Mouse (Mus musculus) neural tube, embryonic 12.5 days (tissue): ENCODE data around the gene Mical3. TPM values are rescaled to one million over a fixed set of nuclear protein-coding genes. Genes with fewer than 3 reads are reported as not detected.

ENCODE experiments used
- ATAC-seq: fragments of 200-750 bp; cut with Nextera tagmentation; 2 replicates; pipeline ENCODE4 v1.8.0; 2017; ENCODE audit warnings: low read depth, mild to moderate bottlenecking, moderate TSS enrichment, moderate library complexity; ENCODE audit not compliant: low FRiP score
- H3K27ac ChIP-seq: fragments of 300-500 bp; sonication (generic); 2 replicates; pipeline ENCODE4 v1.5.1; 2016
- H3K27me3 ChIP-seq: fragments of 300-500 bp; sonication (generic); replicated peaks from 2 replicates; pipeline ENCODE4 v1.6.1; 2016; ENCODE audit warnings: mild to moderate bottlenecking
- H3K36me3 ChIP-seq: fragments of 300-500 bp; sonication (generic); 2 replicates; pipeline ENCODE4 v1.6.1; 2016; ENCODE audit warnings: mild to moderate bottlenecking
- H3K4me1 ChIP-seq: fragments of 300-500 bp; sonication (generic); 2 replicates; pipeline ENCODE4 v1.6.1; 2016
- H3K4me2 ChIP-seq: fragments of 300-500 bp; sonication (generic); replicated peaks from 2 replicates; pipeline ENCODE4 v1.6.1; 2016; ENCODE audit warnings: mild to moderate bottlenecking
- H3K4me3 ChIP-seq: fragments of 300-500 bp; sonication (generic); 2 replicates; pipeline ENCODE4 v1.5.1; 2016
- H3K9ac ChIP-seq: fragments of 300-500 bp; sonication (generic); 2 replicates; pipeline ENCODE4 v1.6.1; 2016; ENCODE audit warnings: mild to moderate bottlenecking
- H3K9me3 ChIP-seq: fragments of 300-500 bp; sonication (generic); 2 replicates; pipeline ENCODE4 v1.6.1; 2016; ENCODE audit warnings: mild to moderate bottlenecking
- WGBS: fragments of 180-500 bp; shearing (Covaris S2); methylation state at CpG from one replicate; pipeline ENCODE4 v1.1.7; 2016; 5-methylcytosine and 5-hydroxymethylcytosine counted together
- polyA plus RNA-seq: library from polyadenylated mRNA; unstranded; fragments of >200 nt; fragmentation: Nextera tagmentation; extraction: Ambion mirVana; gene quantifications from 2 replicates; pipeline ENCODE4 v1.2.1, GENCODE M21; 2016

Gene Mical3
- polyA plus RNA-seq, 1 experiment from 2014 or later = 17.3 TPM

DNA sequence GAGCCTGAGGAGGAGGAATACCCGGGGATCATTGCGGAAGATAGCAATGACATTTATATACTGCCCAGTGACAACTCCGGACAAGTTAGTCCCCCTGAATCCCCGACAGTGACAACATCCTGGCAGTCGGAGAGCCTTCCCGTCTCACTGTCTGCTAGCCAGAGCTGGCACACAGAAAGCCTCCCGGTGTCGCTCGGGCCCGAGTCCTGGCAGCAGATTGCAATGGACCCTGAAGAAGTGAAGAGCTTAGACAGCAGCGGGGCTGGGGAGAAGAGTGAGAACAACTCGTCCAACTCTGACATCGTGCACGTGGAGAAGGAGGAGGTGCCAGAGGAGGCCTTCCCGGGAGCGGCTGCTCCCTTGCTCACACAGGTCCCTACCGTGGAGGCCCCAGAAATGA is 244.1 kb downstream of the Mical3 start:
- H3K4me3 ChIP-seq = no peak overlapping the region
- peaks cover 77% of the 10 kb centered on the region for H3K36me3 ChIP-seq
- no peak overlapping the region for H3K4me2 ChIP-seq
- H3K9ac ChIP-seq = no peak overlapping the region
- no peak for ATAC-seq
- H3K27me3 ChIP-seq = no peaks in the 10 kb centered on the region
- WGBS = 90% methylated on average over 17 of the region's 17 CpGs
- H3K4me1 ChIP-seq = no peaks in the 10 kb centered on the region
- no peaks in the 10 kb centered on the region for H3K9me3 ChIP-seq
- H3K27ac ChIP-seq = no peak overlapping the region

DNA sequence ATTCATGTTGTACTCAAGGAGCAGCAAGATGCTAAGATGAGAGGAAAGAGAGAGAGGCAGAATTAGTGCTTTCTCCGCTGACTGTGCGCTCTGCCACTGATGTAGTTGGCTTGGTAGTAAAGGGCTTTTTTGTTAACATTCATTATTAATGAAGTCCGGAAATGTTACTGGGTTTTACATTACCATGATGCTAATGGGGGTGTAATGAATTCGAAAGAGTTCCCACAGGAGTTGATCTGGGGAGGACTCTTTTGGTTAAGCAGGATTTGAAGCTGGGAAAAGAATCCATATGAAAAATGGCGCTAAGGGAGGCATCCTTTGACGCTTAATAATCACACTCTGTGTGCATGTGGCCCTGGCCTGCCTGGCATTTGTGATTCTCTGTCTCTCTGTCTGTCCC is 246.4 kb downstream of the Mical3 start:
- no peak overlapping the region for H3K4me3 ChIP-seq
- no peak for ATAC-seq
- H3K4me2 ChIP-seq = no peak overlapping the region
- H3K9ac ChIP-seq = no peak overlapping the region
- no peak overlapping the region for H3K27ac ChIP-seq
- no peaks in the 10 kb centered on the region for H3K27me3 ChIP-seq
- H3K36me3 ChIP-seq = peaks cover 59% of the 10 kb centered on the region
- no peaks in the 10 kb centered on the region for H3K4me1 ChIP-seq
- H3K9me3 ChIP-seq = no peaks in the 10 kb centered on the region
- WGBS = 69% methylated on average over 6 of the region's 6 CpGs

Other genes with a start within 250 kb of the Mical3 start
- 20.0 and 21.0 TPM in 2 replicates for gene Bid, start 214.1 kb downstream of the Mical3 start, polyA plus RNA-seq
- gene Pex26, start 52.7 kb upstream of the Mical3 start, polyA plus RNA-seq = 11.9 and 12.5 TPM in 2 replicates
- 0.26 and 0.33 TPM in 2 replicates for gene Tuba8, start 79.7 kb upstream of the Mical3 start, polyA plus RNA-seq
- 1.3 TPM in 2 replicates for gene Usp18, start 114.9 kb upstream of the Mical3 start, polyA plus RNA-seq
- 15.8 and 16.1 TPM in 2 replicates for gene Slc6a13, start 169.2 kb upstream of the Mical3 start, polyA plus RNA-seq
- 0.14 TPM in 1 of 2 replicates, not detected in the other for gene Slc6a12, start 212.1 kb upstream of the Mical3 start, polyA plus RNA-seq